ENCODE assay signal across 22 mouse cellular contexts in the genomic region with DNA sequence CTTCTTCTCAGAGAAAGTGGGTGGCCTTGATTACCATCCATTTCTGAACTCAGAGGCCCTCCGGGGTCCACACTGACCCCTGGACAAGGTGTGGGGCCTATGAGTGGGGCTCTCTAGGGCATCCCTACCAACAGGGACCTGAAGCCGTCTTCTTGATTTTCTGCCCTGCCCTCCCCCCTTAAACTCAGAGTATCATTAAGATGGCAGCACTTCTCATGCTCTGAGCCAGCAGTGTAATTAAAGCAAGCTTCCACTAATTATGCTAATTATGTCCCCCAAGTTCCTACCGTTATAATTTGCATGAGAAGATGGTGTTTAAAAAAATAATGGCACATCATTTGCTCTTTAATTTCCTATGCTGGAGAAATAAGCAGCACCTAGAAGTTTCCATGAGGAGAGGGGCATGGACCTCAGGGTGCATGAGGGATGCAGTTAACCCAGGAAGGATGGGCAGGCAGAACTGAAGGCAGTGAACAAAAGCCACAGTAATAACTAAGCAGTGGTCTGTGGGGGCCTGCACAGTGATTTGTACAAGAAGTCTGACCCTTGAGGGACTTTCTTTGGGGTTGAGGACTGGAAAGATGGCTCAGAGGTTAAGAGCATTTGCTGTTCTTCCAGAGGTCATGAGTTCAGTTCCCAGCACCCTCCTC.
DNase-seq lines count a peak whose midpoint lies in the region; ATAC-seq lines count a peak whose summit lies in the region.
"Had no signal": no experiment of that assay in that cellular context is flagged by ENCODE, and none has a peak within 500 bp of the region (broad histone marks: within the 10 kb centered on the region; RNA-seq: fewer than 3 reads in every experiment).

No protein-coding gene starts in this region.

- DNase-seq in hindbrain, embryonic 10.5 days (ENCODE audit: low spot score), result no peak
- no peak for DNase-seq in neural tube, embryonic 10.5 days (ENCODE audit: extremely low spot score, low spot score)
- no peak for DNase-seq in cerebellum, adult 18-20 months
- no peak for DNase-seq in urinary bladder, postnatal 10 days (ENCODE audit: low spot score)
- DNase-seq: adrenal gland, postnatal 14 days; cerebellum, adult 2 months; cerebellum, postnatal 10 days; gastrocnemius, adult 2 months; gastrocnemius, postnatal 25 days; heart, postnatal 4 days; kidney, adult 8-10 months had no signal

- H3K4me2 ChIP-seq in hindbrain, embryonic 13.5 days, result no peak overlapping the region
- no peak overlapping the region for H3K4me2 ChIP-seq in neural tube, embryonic 13.5 days
- H3K4me2 ChIP-seq in forebrain, embryonic 15.5 days (replicated peaks), result no peak overlapping the region
- H3K4me2 ChIP-seq in neural tube, embryonic 15.5 days, result no peak overlapping the region
- H3K4me2 ChIP-seq: heart, embryonic 13.5 days had no signal

- H3K36me3 ChIP-seq in hindbrain, embryonic 13.5 days, result peaks cover 10% of the 10 kb centered on the region
- H3K36me3 ChIP-seq in hindbrain, embryonic 10.5 days, result no peaks in the 10 kb centered on the region
- peaks cover 10% of the 10 kb centered on the region; the same call in 1 of the 2 replicates for H3K36me3 ChIP-seq in neural tube, embryonic 13.5 days
- H3K36me3 ChIP-seq in forebrain, embryonic 15.5 days, result 0 out of 2 replicates have a peak, but pooled peaks cover 3% of the 10 kb centered on the region
- H3K36me3 ChIP-seq in neural tube, embryonic 15.5 days, result peaks cover 8% of the 10 kb centered on the region
- H3K36me3 ChIP-seq: embryonic facial prominence, embryonic 10.5 days; heart, embryonic 13.5 days had no signal

- H3K4me1 ChIP-seq in hindbrain, embryonic 13.5 days (replicated peaks), result peaks cover 46% of the 10 kb centered on the region
- peaks cover 27% of the 10 kb centered on the region for H3K4me1 ChIP-seq in hindbrain, embryonic 10.5 days (replicated peaks)
- peaks cover 37% of the 10 kb centered on the region for H3K4me1 ChIP-seq in neural tube, embryonic 13.5 days (replicated peaks)
- H3K4me1 ChIP-seq in forebrain, embryonic 15.5 days, result peaks cover 43% of the 10 kb centered on the region
- peaks cover 29% of the 10 kb centered on the region for H3K4me1 ChIP-seq in neural tube, embryonic 15.5 days

- H3K9me3 ChIP-seq in hindbrain, embryonic 13.5 days, result no peaks in the 10 kb centered on the region
- H3K9me3 ChIP-seq in hindbrain, embryonic 10.5 days, result no peaks in the 10 kb centered on the region
- H3K9me3 ChIP-seq in neural tube, embryonic 13.5 days, result no peaks in the 10 kb centered on the region
- H3K9me3 ChIP-seq in forebrain, embryonic 15.5 days, result no peaks in the 10 kb centered on the region
- no peaks in the 10 kb centered on the region for H3K9me3 ChIP-seq in neural tube, embryonic 15.5 days (replicated peaks)
- H3K9me3 ChIP-seq: embryonic facial prominence, embryonic 10.5 days; heart, embryonic 13.5 days had no signal

- ATAC-seq in hindbrain, embryonic 13.5 days (ENCODE audit: low FRiP score), result no peak
- peak; percentile 33; the same call in 1 of the 2 replicates for ATAC-seq in neural tube, embryonic 13.5 days (ENCODE audit: low read depth)
- ATAC-seq in forebrain, embryonic 15.5 days (replicated peaks), result peak; percentile 73
- 0 out of 2 replicates have a peak, but pooled peaks have one; percentile 7 for ATAC-seq in neural tube, embryonic 15.5 days (ENCODE audit: low FRiP score)
- ATAC-seq: activated CD4-positive, CD25-positive, alpha-beta regulatory T cell, adult 4 months; inflammation-experienced regulatory T-cells, adult 6 months; intestine, postnatal 0 days; Patski had no signal

- peak overlapping the region; percentile 31; the same call in 1 of the 2 replicates for H3K27ac ChIP-seq in hindbrain, embryonic 13.5 days
- H3K27ac ChIP-seq in hindbrain, embryonic 10.5 days, result no peak overlapping the region
- H3K27ac ChIP-seq in neural tube, embryonic 13.5 days (replicated peaks), result peak overlapping the region; percentile 46; the same call in 1 of the 2 replicates
- H3K27ac ChIP-seq in forebrain, embryonic 15.5 days (replicated peaks), result peak overlapping the region; percentile 34; the same call in 1 of the 2 replicates
- H3K27ac ChIP-seq in neural tube, embryonic 15.5 days (replicated peaks), result no peak overlapping the region
- H3K27ac ChIP-seq: embryonic facial prominence, embryonic 10.5 days; gastrocnemius, adult 2 months; heart, embryonic 13.5 days had no signal

- H3K27me3 ChIP-seq in hindbrain, embryonic 13.5 days, result peaks cover 51% of the 10 kb centered on the region
- peaks cover 63% of the 10 kb centered on the region for H3K27me3 ChIP-seq in hindbrain, embryonic 10.5 days (ENCODE audit: insufficient read depth, poor library complexity, severe bottlenecking)
- H3K27me3 ChIP-seq in neural tube, embryonic 13.5 days, result peaks cover 40% of the 10 kb centered on the region
- H3K27me3 ChIP-seq in forebrain, embryonic 15.5 days, result no peaks in the 10 kb centered on the region
- 0 out of 2 replicates have a peak, but pooled peaks cover 4% of the 10 kb centered on the region for H3K27me3 ChIP-seq in neural tube, embryonic 15.5 days (replicated peaks)
- H3K27me3 ChIP-seq: CH12.LX, Patski had no signal

- H3K4me3 ChIP-seq in hindbrain, embryonic 13.5 days, result no peak overlapping the region
- no peak overlapping the region for H3K4me3 ChIP-seq in hindbrain, embryonic 10.5 days
- H3K4me3 ChIP-seq in neural tube, embryonic 13.5 days, result no peak overlapping the region
- H3K4me3 ChIP-seq in forebrain, embryonic 15.5 days, result no peak overlapping the region
- H3K4me3 ChIP-seq in neural tube, embryonic 15.5 days (replicated peaks), result no peak overlapping the region
- H3K4me3 ChIP-seq: embryonic facial prominence, embryonic 10.5 days; gastrocnemius, adult 2 months; heart, embryonic 13.5 days had no signal

- WGBS in hindbrain, embryonic 13.5 days, result 69% methylated on average over 3 of the region's 3 CpGs
- 89% methylated on average over 3 of the region's 3 CpGs for WGBS in hindbrain, embryonic 10.5 days
- 64% methylated on average over 3 of the region's 3 CpGs for WGBS in neural tube, embryonic 13.5 days
- 32% methylated on average over 3 of the region's 3 CpGs for WGBS in forebrain, embryonic 15.5 days
- WGBS in neural tube, embryonic 15.5 days, result 50% methylated on average over 3 of the region's 3 CpGs

- H3K9ac ChIP-seq in hindbrain, embryonic 13.5 days, result no peak overlapping the region
- no peak overlapping the region for H3K9ac ChIP-seq in neural tube, embryonic 13.5 days
- H3K9ac ChIP-seq in forebrain, embryonic 15.5 days (replicated peaks), result no peak overlapping the region
- H3K9ac ChIP-seq in neural tube, embryonic 15.5 days (replicated peaks), result no peak overlapping the region
- H3K9ac ChIP-seq: heart, embryonic 13.5 days had no signal

Comparison
In these comparisons a context has a peak if more than half of its experiments do, and no peak if none do; other contexts are left out.
1. H3K27ac ChIP-seq: peak in hindbrain, embryonic 13.5 days (single experiment), neural tube, embryonic 13.5 days (single experiment) and forebrain, embryonic 15.5 days (single experiment); none in hindbrain, embryonic 10.5 days (single experiment) and neural tube, embryonic 15.5 days (single experiment).